Mouse (Mus musculus) hindbrain, embryonic 11.5 days (tissue): ENCODE measurements around the gene Hspd1. TPM values are rescaled to one million over a fixed set of nuclear protein-coding genes. Genes with fewer than 3 reads are reported as not detected.

Experiments used
- ATAC-seq: fragments of 200-750 bp; cut with Nextera tagmentation; 2 replicates; pipeline ENCODE4 v1.8.0; 2017; ENCODE audit warnings: mild to moderate bottlenecking, moderate TSS enrichment, moderate library complexity; ENCODE audit not compliant: low FRiP score
- DNase-seq: peaks from one replicate; pipeline ENCODE4 v3.0.0-alpha.2; 2015; ENCODE audit warnings: low spot score
- H3K27ac ChIP-seq: fragments of 300-500 bp; sonication (generic); 2 replicates; pipeline ENCODE4 v1.5.1; 2014; ENCODE audit warnings: mild to moderate bottlenecking, low read depth, low read length
- H3K27me3 ChIP-seq: fragments of 300-500 bp; sonication (generic); 2 replicates; pipeline ENCODE4 v1.6.1; 2014; ENCODE audit warnings: mild to moderate bottlenecking, low read length, moderate library complexity, mixed read lengths; ENCODE audit not compliant: control insufficient read depth, insufficient read depth
- H3K36me3 ChIP-seq: fragments of 300-500 bp; sonication (generic); 2 replicates; pipeline ENCODE4 v1.6.1; 2014; ENCODE audit warnings: mild to moderate bottlenecking, low read length, moderate library complexity, mixed read lengths; ENCODE audit not compliant: control insufficient read depth, insufficient read depth
- H3K4me1 ChIP-seq: fragments of 300-500 bp; sonication (generic); replicated peaks from 2 replicates; pipeline ENCODE4 v1.6.1; 2014; ENCODE audit warnings: low read length, mixed read lengths; ENCODE audit not compliant: control insufficient read depth, insufficient read depth
- H3K4me2 ChIP-seq: fragments of 300-500 bp; sonication (generic); replicated peaks from 2 replicates; pipeline ENCODE4 v1.6.1; 2014; ENCODE audit warnings: mild to moderate bottlenecking, low read depth, low read length
- H3K4me3 ChIP-seq: fragments of 300-500 bp; sonication (generic); 2 replicates; pipeline ENCODE4 v1.5.1; 2014; ENCODE audit warnings: low read depth, low read length
- H3K9ac ChIP-seq: fragments of 300-500 bp; sonication (generic); 2 replicates; pipeline ENCODE4 v1.6.1; 2014; ENCODE audit warnings: low read depth, low read length
- H3K9me3 ChIP-seq: fragments of 300-500 bp; sonication (generic); 2 replicates; pipeline ENCODE4 v1.6.1; 2016; ENCODE audit warnings: low read length; ENCODE audit not compliant: control insufficient read depth
- WGBS: fragments of 180-500 bp; shearing (Covaris S2); extraction: QIAGEN DNeasy Blood & Tissue Kit; methylation state at CpG from one replicate; pipeline ENCODE4 v1.1.7; 2014; 5-methylcytosine and 5-hydroxymethylcytosine counted together
- polyA plus RNA-seq: library from polyadenylated mRNA; unstranded; fragments of >200 nt; fragmentation: Nextera tagmentation; extraction: Ambion mirVana; gene quantifications from 2 replicates; pipeline ENCODE4 v1.2.1, GENCODE M21; 2014

Hspd1 gene
- polyA plus RNA-seq, 1 experiment from 2014 or later, result 354 TPM

GRCm38 (mm10) chr1:55041691-55042090 lies 46.4 kb downstream of the Hspd1 start:
- DNase-seq, result no peak
- H3K4me2 ChIP-seq, result no peak overlapping the region
- 88% methylated on average over 4 of the region's 4 CpGs for WGBS
- no peak for ATAC-seq
- no peaks in the 10 kb centered on the region for H3K36me3 ChIP-seq
- H3K4me1 ChIP-seq, result no peaks in the 10 kb centered on the region
- H3K9me3 ChIP-seq, result no peaks in the 10 kb centered on the region
- no peak overlapping the region for H3K27ac ChIP-seq
- H3K4me3 ChIP-seq, result no peak overlapping the region
- no peaks in the 10 kb centered on the region for H3K27me3 ChIP-seq
- H3K9ac ChIP-seq, result no peak overlapping the region

- WGBS, result 75% methylated on average over 1 of the region's 1 CpGs
- Histone ChIP-seq H3K4me1 (no peaks in the 10 kb centered on the region), H3K27ac (no peak overlapping the region), H3K27me3 (no peaks in the 10 kb centered on the region), H3K4me2 (no peak overlapping the region), H3K36me3 (no peaks in the 10 kb centered on the region), H3K9me3 (no peaks in the 10 kb centered on the region), H3K9ac (no peak overlapping the region), H3K4me3 (no peak overlapping the region)
- ATAC-seq (no peak), DNase-seq (no peak)
These were observed 48.1 kb downstream of the Hspd1 start for GRCm38 (mm10) chr1:55039944-55040343.

- no peak for ATAC-seq
- Histone ChIP-seq H3K9me3 (no peaks in the 10 kb centered on the region), H3K4me1 (no peaks in the 10 kb centered on the region), H3K4me3 (no peak overlapping the region), H3K36me3 (no peaks in the 10 kb centered on the region), H3K9ac (no peak overlapping the region), H3K27me3 (no peaks in the 10 kb centered on the region), H3K4me2 (no peak overlapping the region), H3K27ac (no peak overlapping the region)
- no peak for DNase-seq
These were observed 56.8 kb downstream of the Hspd1 start for GRCm38 (mm10) chr1:55031026-55031779.

GRCm38 (mm10) chr1:55029446-55029845 lies 58.6 kb downstream of the Hspd1 start:
- no peak for ATAC-seq
- no peak for DNase-seq
- Histone ChIP-seq H3K27ac (no peak overlapping the region), H3K36me3 (no peaks in the 10 kb centered on the region), H3K9me3 (no peaks in the 10 kb centered on the region), H3K9ac (no peak overlapping the region), H3K4me3 (no peak overlapping the region), H3K4me2 (no peak overlapping the region), H3K4me1 (no peaks in the 10 kb centered on the region), H3K27me3 (no peaks in the 10 kb centered on the region)
- 81% methylated on average over 4 of the region's 4 CpGs for WGBS

GRCm38 (mm10) chr1:55028512-55029249 lies 59.4 kb downstream of the Hspd1 start:
- H3K4me1 ChIP-seq, result no peaks in the 10 kb centered on the region
- ATAC-seq (no peak), DNase-seq (no peak)
- no peaks in the 10 kb centered on the region for H3K27me3 ChIP-seq
- no peak overlapping the region for H3K4me3 ChIP-seq
- no peaks in the 10 kb centered on the region for H3K36me3 ChIP-seq
- no peaks in the 10 kb centered on the region for H3K9me3 ChIP-seq
- no peak overlapping the region for H3K27ac ChIP-seq
- no peak overlapping the region for H3K4me2 ChIP-seq
- H3K9ac ChIP-seq, result no peak overlapping the region
- WGBS, result 90% methylated on average over 11 of the region's 11 CpGs

GRCm38 (mm10) chr1:55027966-55028365 lies 60.1 kb downstream of the Hspd1 start:
- no peaks in the 10 kb centered on the region for H3K9me3 ChIP-seq
- no peak for DNase-seq
- 0 out of 2 replicates have a peak, but pooled peaks cover 3% of the 10 kb centered on the region for H3K36me3 ChIP-seq
- 88% methylated on average over 1 of the region's 1 CpGs for WGBS
- no peaks in the 10 kb centered on the region for H3K27me3 ChIP-seq
- H3K27ac ChIP-seq, result no peak overlapping the region
- ATAC-seq, result 0 out of 2 replicates have a peak, but pooled peaks have one; percentile 2
- no peak overlapping the region for H3K4me3 ChIP-seq
- H3K4me1 ChIP-seq, result no peaks in the 10 kb centered on the region
- H3K4me2 ChIP-seq, result no peak overlapping the region
- no peak overlapping the region for H3K9ac ChIP-seq

Other genes with a start within 250 kb of the Hspd1 start
- 15.1 and 19.4 TPM in 2 replicates for gene Ankrd44, start 161.9 kb downstream of the Hspd1 start, polyA plus RNA-seq
- 366 and 384 TPM in 2 replicates for gene Sf3b1, start 60.8 kb downstream of the Hspd1 start, polyA plus RNA-seq
- 36.2 and 41.4 TPM in 2 replicates for gene Coq10b, start 35.5 kb downstream of the Hspd1 start, polyA plus RNA-seq
- gene Hspe1, start 111 bp downstream of the Hspd1 start, polyA plus RNA-seq, result 421 and 434 TPM in 2 replicates
- gene Mob4, start 43.0 kb upstream of the Hspd1 start, polyA plus RNA-seq, result 176 and 183 TPM in 2 replicates
- 9.7 and 10.8 TPM in 2 replicates for gene Rftn2, start 138.5 kb upstream of the Hspd1 start, polyA plus RNA-seq
- gene Mars2, start 148.9 kb upstream of the Hspd1 start, polyA plus RNA-seq, result 2.7 TPM in 2 replicates